ENCODE assay signal across 9 mouse cellular contexts in genomic region chr1:153653674-153654073, GRCm38 (mm10). TPM values are rescaled to one million over a fixed set of nuclear protein-coding genes. Genes with fewer than 3 reads are reported as not detected.
DNase-seq lines count a peak whose midpoint lies in the region; ATAC-seq and TF ChIP-seq lines count a peak whose summit lies in the region.
"Had no signal": no experiment of that assay in that cellular context is flagged by ENCODE, and none has a peak within 500 bp of the region (broad histone marks: within the 10 kb centered on the region; RNA-seq: fewer than 3 reads in every experiment).

No protein-coding gene starts in this region.

- intact Hi-C loops in gastrocnemius, adult 2 months (cut with DNase I): no loop called here
- intact Hi-C loops in left cerebral cortex, postnatal 14 days (cut with DNase I): no loop called here

- ATAC-seq in stomach, embryonic 14.5 days (ENCODE audit: insufficient number of reproducible peaks, insufficient read depth, low FRiP score, low read depth): no peak
- ATAC-seq in stomach, postnatal 0 days (ENCODE audit: low FRiP score, low TSS enrichment): no peak
- peak; percentile 72 for ATAC-seq in limb, embryonic 14.5 days (ENCODE audit: low FRiP score, low read depth)

- peak overlapping the region; percentile 50 for H3K4me2 ChIP-seq in stomach, embryonic 14.5 days (replicated peaks; ENCODE audit: low read depth, low read length)
- H3K4me2 ChIP-seq in stomach, postnatal 0 days (replicated peaks; ENCODE audit: low read depth): no peak overlapping the region
- peak overlapping the region; percentile 59 for H3K4me2 ChIP-seq in limb, embryonic 14.5 days (replicated peaks; ENCODE audit: low read depth, low read length, severe bottlenecking)

- 8% methylated on average over 5 of the region's 5 CpGs for WGBS in stomach, embryonic 14.5 days
- WGBS in stomach, postnatal 0 days: 13% methylated on average over 5 of the region's 5 CpGs
- 16% methylated on average over 5 of the region's 5 CpGs for WGBS in limb, embryonic 14.5 days

- no peak for TF ChIP-seq POLR2A in limb, embryonic 14.5 days (IDR thresholded peaks at IDR 0.05; ENCODE audit: borderline replicate concordance, extremely low read depth, insufficient read depth, insufficient read length)

- H3K27ac ChIP-seq in stomach, embryonic 14.5 days (ENCODE audit: low read length): no peak overlapping the region
- H3K27ac ChIP-seq in stomach, postnatal 0 days (replicated peaks): no peak overlapping the region
- H3K27ac ChIP-seq in limb, embryonic 14.5 days (replicated peaks; ENCODE audit: low read depth, low read length): no peak overlapping the region
- no peak overlapping the region for H3K27ac ChIP-seq in gastrocnemius, adult 2 months

- no peak overlapping the region for H3K9ac ChIP-seq in stomach, embryonic 14.5 days (replicated peaks; ENCODE audit: low read depth, low read length)
- H3K9ac ChIP-seq in stomach, postnatal 0 days (ENCODE audit: low read length): no peak overlapping the region
- peak overlapping the region; percentile 28; the same call in 1 of the 2 replicates for H3K9ac ChIP-seq in limb, embryonic 14.5 days (ENCODE audit: low read depth, low read length, severe bottlenecking)

- no peaks in the 10 kb centered on the region for H3K27me3 ChIP-seq in stomach, embryonic 14.5 days (ENCODE audit: control insufficient read depth, insufficient read depth, low read length)
- H3K27me3 ChIP-seq in stomach, postnatal 0 days (ENCODE audit: control insufficient read depth, insufficient read depth, low read length): no peaks in the 10 kb centered on the region
- H3K27me3 ChIP-seq in limb, embryonic 14.5 days (ENCODE audit: control insufficient read depth, insufficient read depth, low read length): peaks cover 29% of the 10 kb centered on the region

- DNase-seq in embryo, embryonic 10 days (ENCODE audit: low spot score): peak; percentile 51
- no peak for DNase-seq in embryo, embryonic 11 days
- DNase-seq in stomach, postnatal 0 days (ENCODE audit: low spot score): no peak
- no peak for DNase-seq in limb, embryonic 14.5 days (ENCODE audit: low spot score)
- no peak for DNase-seq in gastrocnemius, adult 2 months
- no peak for DNase-seq in left cerebral cortex, postnatal 14 days (ENCODE audit: low spot score in 2 of 2)
- DNase-seq in layer of hippocampus, postnatal 25 days (ENCODE audit: extremely low spot score in 1 of 2, low spot score in 1 of 2): no peak

- H3K9me3 ChIP-seq in stomach, embryonic 14.5 days (ENCODE audit: control insufficient read depth, low read depth, low read length): no peaks in the 10 kb centered on the region
- no peaks in the 10 kb centered on the region for H3K9me3 ChIP-seq in stomach, postnatal 0 days (ENCODE audit: control insufficient read depth, low read length)
- no peaks in the 10 kb centered on the region for H3K9me3 ChIP-seq in limb, embryonic 14.5 days (ENCODE audit: control insufficient read depth, low read length)

- 0 out of 2 replicates have a peak, but pooled peaks cover 4% of the 10 kb centered on the region for H3K4me1 ChIP-seq in stomach, embryonic 14.5 days (ENCODE audit: control insufficient read depth, insufficient read depth, low read length)
- no peaks in the 10 kb centered on the region; the same call in 1 of the 2 replicates for H3K4me1 ChIP-seq in stomach, postnatal 0 days (replicated peaks; ENCODE audit: control insufficient read depth, insufficient read depth)
- peaks cover 19% of the 10 kb centered on the region for H3K4me1 ChIP-seq in limb, embryonic 14.5 days (ENCODE audit: control insufficient read depth, insufficient read depth, low read length)

- H3K36me3 ChIP-seq in stomach, embryonic 14.5 days (ENCODE audit: control insufficient read depth, insufficient read depth, low read length): no peaks in the 10 kb centered on the region
- H3K36me3 ChIP-seq in stomach, postnatal 0 days (ENCODE audit: control insufficient read depth, insufficient read depth, low read length): no peaks in the 10 kb centered on the region
- H3K36me3 ChIP-seq in limb, embryonic 14.5 days (ENCODE audit: control insufficient read depth, insufficient read depth, low read length): no peaks in the 10 kb centered on the region

- no peak for TF ChIP-seq EP300 in stomach, postnatal 0 days (optimal IDR thresholded peaks at IDR 0.05)

- TF ChIP-seq CTCF in stomach, postnatal 0 days (IDR thresholded peaks at IDR 0.05; ENCODE audit: low read depth): no peak
- no peak for TF ChIP-seq CTCF in gastrocnemius, adult 2 months (IDR thresholded peaks at IDR 0.05)

- no peak overlapping the region; the same call in 1 of the 2 replicates for H3K4me3 ChIP-seq in stomach, embryonic 14.5 days (ENCODE audit: low read depth, low read length)
- H3K4me3 ChIP-seq in stomach, postnatal 0 days (ENCODE audit: low read depth, low read length): no peak overlapping the region
- H3K4me3 ChIP-seq in limb, embryonic 14.5 days (replicated peaks; ENCODE audit: low read length): peak overlapping the region; percentile 34
- H3K4me3 ChIP-seq in gastrocnemius, adult 2 months: no peak overlapping the region

RNA-seq across cellular contexts. Expression of gene Rgs8, which starts 0.8 kb away (rescaled TPM):
- 0.35 and 0.41 TPM in 2 replicates for polyA plus RNA-seq in stomach, embryonic 14.5 days (2014; fragmentation: Nextera tagmentation; extraction: Ambion mirVana)
- polyA plus RNA-seq in stomach, postnatal 0 days (2015; fragmentation: Nextera tagmentation; extraction: Ambion mirVana): 0.16 and 0.29 TPM in 2 replicates
- 1.9 and 2.3 TPM in 2 replicates for polyA plus RNA-seq in limb, embryonic 14.5 days (2012; rRNA removed)
- 1.1 and 1.3 TPM in 2 replicates for polyA plus RNA-seq in limb, embryonic 14.5 days (2014; fragmentation: Nextera tagmentation; extraction: Ambion mirVana)
- not detected for total RNA-seq in gastrocnemius, adult 2 months (2021)
- 10 to 100 TPM; 37.6 to 39.6 TPM for total RNA-seq in left cerebral cortex, postnatal 14 days (2021)
- total RNA-seq in layer of hippocampus, postnatal 25 days (2021): 10 to 100 TPM; 66.1 to 70.2 TPM
- polyA plus RNA-seq: liver, embryonic 16.5 days had no signal

Comparison
In these comparisons a context has a peak if more than half of its experiments do, and no peak if none do; other contexts are left out.
1. RNA of gene Rgs8, which starts 0.8 kb away (total RNA-seq): 66.1 to 70.2 TPM in layer of hippocampus, postnatal 25 days and 37.6 to 39.6 TPM in left cerebral cortex, postnatal 14 days; not detected in gastrocnemius, adult 2 months; every median in the first group is over 10 times any median in the second.